Mouse (Mus musculus): ENCODE results near the gene Otulin. TPM values are rescaled to one million over a fixed set of nuclear protein-coding genes. Genes with fewer than 3 reads are reported as not detected.

Otulin gene
- polyA plus RNA-seq, 1 experiment from 2014 or later: 28.3 TPM

GRCm38 (mm10) chr15:27545203-27545602, 85.3 kb downstream of the Otulin start:
- Histone ChIP-seq H3K4me1 (peaks cover 25% of the 10 kb centered on the region), H3K36me3 (no peaks in the 10 kb centered on the region), H3K9me3 (no peaks in the 10 kb centered on the region), H3K4me3 (no peak overlapping the region), H3K27ac (peak overlapping the region; percentile 47; the same call in 1 of the 2 replicates), H3K27me3 (ENCODE audit: insufficient read depth, poor library complexity, severe bottlenecking) (no peaks in the 10 kb centered on the region)
- 68% methylated on average over 10 of the region's 10 CpGs for WGBS
- DNase-seq (ENCODE audit: low spot score): no peak

GRCm38 (mm10) chr15:27539745-27540144, 90.7 kb downstream of the Otulin start:
- Histone ChIP-seq H3K4me3 (no peak overlapping the region), H3K36me3 (no peaks in the 10 kb centered on the region), H3K9me3 (no peaks in the 10 kb centered on the region), H3K4me1 (peaks cover 45% of the 10 kb centered on the region), H3K27me3 (ENCODE audit: insufficient read depth, poor library complexity, severe bottlenecking) (no peaks in the 10 kb centered on the region), H3K27ac (peak overlapping the region; percentile 86; the same call in 1 of the 2 replicates)
- DNase-seq (ENCODE audit: low spot score): no peak
- 74% methylated on average over 9 of the region's 9 CpGs for whole genome bisulfite sequencing

GRCm38 (mm10) chr15:27537519-27538223, 92.8 kb downstream of the Otulin start:
- peaks cover 56% of the 10 kb centered on the region for H3K4me1 ChIP-seq
- WGBS: 26% methylated on average over 4 of the region's 4 CpGs
- 0 out of 2 replicates have a peak overlapping the region, but pooled peaks have one; percentile 18 for H3K4me3 ChIP-seq

GRCm38 (mm10) chr15:27536771-27537170, 93.7 kb downstream of the Otulin start:
- 55% methylated on average over 5 of the region's 5 CpGs for WGBS
- no peak overlapping the region for H3K4me3 ChIP-seq
- DNase-seq (ENCODE audit: low spot score): no peak
- H3K9me3 ChIP-seq: no peaks in the 10 kb centered on the region
- H3K27ac ChIP-seq: peak overlapping the region; percentile 86
- no peaks in the 10 kb centered on the region for H3K27me3 ChIP-seq (ENCODE audit: insufficient read depth, poor library complexity, severe bottlenecking)
- peaks cover 56% of the 10 kb centered on the region for H3K4me1 ChIP-seq
- H3K36me3 ChIP-seq: no peaks in the 10 kb centered on the region

More at GRCm38 (mm10) chr15:27537519-27538223, 92.8 kb downstream of the Otulin start:
- Histone ChIP-seq H3K27me3 (ENCODE audit: insufficient read depth, poor library complexity, severe bottlenecking) (no peaks in the 10 kb centered on the region), H3K9me3 (no peaks in the 10 kb centered on the region), H3K27ac (peak overlapping the region; percentile 86), H3K36me3 (no peaks in the 10 kb centered on the region)
- DNase-seq (ENCODE audit: low spot score): no peak

- H3K27ac ChIP-seq: no peak overlapping the region
- peaks cover 54% of the 10 kb centered on the region for H3K4me1 ChIP-seq
- no peaks in the 10 kb centered on the region for H3K9me3 ChIP-seq
- DNase-seq (ENCODE audit: low spot score): no peak
- no peaks in the 10 kb centered on the region for H3K36me3 ChIP-seq
- 94% methylated on average over 7 of the region's 7 CpGs for WGBS
- no peak overlapping the region for H3K4me3 ChIP-seq
- H3K27me3 ChIP-seq (ENCODE audit: insufficient read depth, poor library complexity, severe bottlenecking): no peaks in the 10 kb centered on the region
Measured at GRCm38 (mm10) chr15:27536186-27536585, 94.3 kb downstream of the Otulin start.

- DNase-seq (ENCODE audit: low spot score): no peak
- Histone ChIP-seq H3K4me1 (peaks cover 51% of the 10 kb centered on the region), H3K4me3 (no peak overlapping the region), H3K9me3 (no peaks in the 10 kb centered on the region), H3K27ac (no peak overlapping the region), H3K36me3 (no peaks in the 10 kb centered on the region), H3K27me3 (ENCODE audit: insufficient read depth, poor library complexity, severe bottlenecking) (no peaks in the 10 kb centered on the region)
- 90% methylated on average over 4 of the region's 4 CpGs for WGBS
Measured at GRCm38 (mm10) chr15:27535681-27536080, 94.8 kb downstream of the Otulin start.

- H3K4me3 ChIP-seq: no peak overlapping the region
- WGBS: 66% methylated on average over 3 of the region's 3 CpGs
- no peaks in the 10 kb centered on the region for H3K27me3 ChIP-seq (ENCODE audit: insufficient read depth, poor library complexity, severe bottlenecking)
- no peak overlapping the region for H3K27ac ChIP-seq
- DNase-seq (ENCODE audit: low spot score): no peak
- no peaks in the 10 kb centered on the region for H3K9me3 ChIP-seq
- no peaks in the 10 kb centered on the region for H3K36me3 ChIP-seq
- H3K4me1 ChIP-seq: peaks cover 31% of the 10 kb centered on the region
Measured at GRCm38 (mm10) chr15:27533036-27533435, 97.5 kb downstream of the Otulin start.

- no peak overlapping the region for H3K27ac ChIP-seq
- H3K4me3 ChIP-seq: no peak overlapping the region
- 57% methylated on average over 4 of the region's 4 CpGs for WGBS
- no peaks in the 10 kb centered on the region for H3K36me3 ChIP-seq
- no peak for DNase-seq (ENCODE audit: low spot score)
- H3K4me1 ChIP-seq: peaks cover 17% of the 10 kb centered on the region
- H3K27me3 ChIP-seq (ENCODE audit: insufficient read depth, poor library complexity, severe bottlenecking): no peaks in the 10 kb centered on the region
- H3K9me3 ChIP-seq: no peaks in the 10 kb centered on the region
Measured at GRCm38 (mm10) chr15:27530023-27530422, 100.5 kb downstream of the Otulin start.

- no peaks in the 10 kb centered on the region for H3K9me3 ChIP-seq
- H3K36me3 ChIP-seq: no peaks in the 10 kb centered on the region
- 73% methylated on average over 4 of the region's 4 CpGs for WGBS
- no peak overlapping the region for H3K27ac ChIP-seq
- no peaks in the 10 kb centered on the region for H3K27me3 ChIP-seq (ENCODE audit: insufficient read depth, poor library complexity, severe bottlenecking)
- no peak overlapping the region for H3K4me3 ChIP-seq
- H3K4me1 ChIP-seq: peaks cover 13% of the 10 kb centered on the region
- DNase-seq (ENCODE audit: low spot score): no peak
Measured at GRCm38 (mm10) chr15:27528896-27529295, 101.6 kb downstream of the Otulin start.

- H3K4me1 ChIP-seq: peaks cover 23% of the 10 kb centered on the region
- H3K4me3 ChIP-seq: no peak overlapping the region
- no peaks in the 10 kb centered on the region for H3K27me3 ChIP-seq (ENCODE audit: insufficient read depth, poor library complexity, severe bottlenecking)
- H3K27ac ChIP-seq: no peak overlapping the region
- 78% methylated on average over 12 of the region's 12 CpGs for WGBS
- no peaks in the 10 kb centered on the region for H3K36me3 ChIP-seq
- DNase-seq (ENCODE audit: low spot score): no peak
- no peaks in the 10 kb centered on the region for H3K9me3 ChIP-seq
Measured at GRCm38 (mm10) chr15:27525233-27526005, 105.1 kb downstream of the Otulin start.

- 96% methylated on average over 7 of the region's 7 CpGs for WGBS
- no peaks in the 10 kb centered on the region; the same call in 1 of the 2 replicates for H3K9me3 ChIP-seq
- H3K36me3 ChIP-seq: peaks cover 2% of the 10 kb centered on the region; the same call in 1 of the 2 replicates
- H3K27me3 ChIP-seq (ENCODE audit: insufficient read depth, poor library complexity, severe bottlenecking): no peaks in the 10 kb centered on the region
- no peak overlapping the region for H3K4me3 ChIP-seq
- H3K4me1 ChIP-seq: peaks cover 23% of the 10 kb centered on the region; the same call in 1 of the 2 replicates
- H3K27ac ChIP-seq: no peak overlapping the region
- DNase-seq (ENCODE audit: low spot score): no peak
Measured at GRCm38 (mm10) chr15:27519857-27520256, 110.6 kb downstream of the Otulin start.

GRCm38 (mm10) chr15:27518026-27518425, 112.5 kb downstream of the Otulin start:
- H3K4me1 ChIP-seq: peaks cover 25% of the 10 kb centered on the region; the same call in 1 of the 2 replicates
- WGBS: 69% methylated on average over 8 of the region's 8 CpGs

GRCm38 (mm10) chr15:27516927-27517326, 113.6 kb downstream of the Otulin start:
- no peak overlapping the region for H3K4me3 ChIP-seq
- no peaks in the 10 kb centered on the region for H3K27me3 ChIP-seq (ENCODE audit: insufficient read depth, poor library complexity, severe bottlenecking)
- H3K36me3 ChIP-seq: peaks cover 2% of the 10 kb centered on the region; the same call in 1 of the 2 replicates
- H3K4me1 ChIP-seq: peaks cover 20% of the 10 kb centered on the region; the same call in 1 of the 2 replicates
- 57% methylated on average over 1 of the region's 1 CpGs for WGBS
- H3K9me3 ChIP-seq: no peaks in the 10 kb centered on the region; the same call in 1 of the 2 replicates
- DNase-seq (ENCODE audit: low spot score): no peak
- no peak overlapping the region for H3K27ac ChIP-seq

More at GRCm38 (mm10) chr15:27518026-27518425, 112.5 kb downstream of the Otulin start:
- DNase-seq (ENCODE audit: low spot score): no peak
- Histone ChIP-seq H3K9me3 (no peaks in the 10 kb centered on the region; the same call in 1 of the 2 replicates), H3K4me3 (no peak overlapping the region), H3K27ac (no peak overlapping the region), H3K27me3 (ENCODE audit: insufficient read depth, poor library complexity, severe bottlenecking) (no peaks in the 10 kb centered on the region), H3K36me3 (peaks cover 2% of the 10 kb centered on the region; the same call in 1 of the 2 replicates)
